Mouse (Mus musculus) ES-E14 (cell line): Measurements from ENCODE around the gene Psmb1. TPM values are rescaled to one million over a fixed set of nuclear protein-coding genes. Genes with fewer than 3 reads are reported as not detected.

Experiments used
- DNase-seq: peaks from one replicate; pipeline ENCODE4 v3.0.0-alpha.2; 2013; ENCODE audit warnings: low read depth, low spot score
- H3K27ac ChIP-seq: 2 replicates; pipeline ENCODE4 v1.5.1; 2012; ENCODE audit warnings: low read depth, mild to moderate bottlenecking, low read length, moderate library complexity, mixed read lengths; ENCODE audit not compliant: poor library complexity, insufficient read depth, severe bottlenecking
- H3K36me3 ChIP-seq: 2 replicates; pipeline ENCODE4 v1.6.1; 2012; ENCODE audit warnings: mild to moderate bottlenecking, low read length, moderate library complexity, mixed read lengths; ENCODE audit not compliant: control insufficient read depth, poor library complexity, insufficient read depth, severe bottlenecking
- H3K4me1 ChIP-seq, 2 experiments: fragments of 150-350 bp in 1 of 2; sonication (generic) in 1 of 2; 2 replicates each; pipeline ENCODE4 v1.6.1; 2012; ENCODE audit warnings: low read length in 2 of 2, mild to moderate bottlenecking in 1 of 2, mixed read lengths in 1 of 2; ENCODE audit not compliant: control insufficient read depth in 2 of 2, insufficient read depth in 2 of 2, poor library complexity in 1 of 2
- H3K4me3 ChIP-seq, 2 experiments: fragments of 150-350 bp in 1 of 2; sonication (generic) in 1 of 2; 2 replicates each; pipeline ENCODE4 v1.5.1; 2012; ENCODE audit warnings: low read length in 2 of 2, low read depth in 1 of 2, mild to moderate bottlenecking in 1 of 2, mixed read lengths in 1 of 2; ENCODE audit not compliant: insufficient read depth in 1 of 2, poor library complexity in 1 of 2, severe bottlenecking in 1 of 2
- H3K9ac ChIP-seq: 2 replicates; pipeline ENCODE4 v1.6.1; 2012; ENCODE audit warnings: low read depth, mild to moderate bottlenecking, low read length, mixed read lengths; ENCODE audit not compliant: poor library complexity, insufficient read depth, severe bottlenecking
- H3K9me3 ChIP-seq: fragments of 150-350 bp; sonication (generic); 2 replicates; pipeline ENCODE4 v1.6.1; 2012; ENCODE audit warnings: low read depth, mild to moderate bottlenecking, low read length; ENCODE audit not compliant: control insufficient read depth, insufficient read depth
- CHD2 ChIP-seq: IDR thresholded peaks from 2 replicates; pipeline ENCODE4 v1.6.1; 2014; ENCODE audit warnings: mild to moderate bottlenecking, low read depth, low read length, inconsistent platforms
- HCFC1 ChIP-seq: IDR thresholded peaks from 2 replicates; pipeline ENCODE4 v1.6.1; 2012; ENCODE audit warnings: low read length, inconsistent platforms, borderline replicate concordance; ENCODE audit not compliant: insufficient read depth
- MAFK ChIP-seq: IDR thresholded peaks from 2 replicates; pipeline ENCODE4 v1.6.1; 2014; ENCODE audit warnings: mild to moderate bottlenecking, low read depth, low read length, inconsistent platforms; ENCODE audit not compliant: insufficient read depth
- ZC3H11A ChIP-seq: IDR thresholded peaks from 2 replicates; pipeline ENCODE4 v1.6.1; 2012; ENCODE audit warnings: low read depth, mild to moderate bottlenecking, inconsistent platforms, low read length, borderline replicate concordance
- ZNF384 ChIP-seq: IDR thresholded peaks from 2 replicates; pipeline ENCODE4 v1.6.1; 2012; ENCODE audit warnings: low read depth, low read length, inconsistent platforms
- in situ Hi-C, 2 experiments: fragments of 600-800 bp; cut with MboI; formaldehyde crosslinking; loops; one replicate each; pipeline ENCODE4 v1.15.1; 2025; ENCODE audit warnings: low sequenced_read_pairs in 2 of 2, inconsistent platforms in 1 of 2; ENCODE audit not compliant: unreplicated experiment in 2 of 2
- total RNA-seq: library from RNA; depleted of rRNA; stranded (reverse); fragments of 300-350 nt; gene quantifications from 2 replicates; pipeline ENCODE4 v1.2.3, GENCODE M21; 2012

Psmb1 gene
- total RNA-seq, 1 experiment: 189 TPM

DNA sequence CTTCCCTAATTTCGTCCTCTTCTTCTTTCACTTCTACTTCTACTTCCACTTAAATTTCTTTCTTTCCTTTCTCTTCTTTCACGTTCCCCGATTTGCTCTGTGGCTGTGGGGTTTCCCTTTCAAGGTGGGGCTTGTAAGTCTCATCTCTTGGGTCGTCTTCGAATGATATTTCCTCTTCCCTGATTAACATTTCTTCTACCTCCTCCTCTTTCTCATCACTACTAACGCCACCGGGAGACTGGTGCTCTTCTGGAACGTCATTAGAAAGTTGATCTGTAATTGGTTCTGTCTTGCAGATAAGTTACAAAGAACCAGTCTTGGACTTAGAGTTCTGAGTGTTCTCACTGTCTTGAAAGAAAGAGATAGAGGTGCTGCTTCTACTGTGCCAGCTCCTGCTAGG, 36.4 kb upstream of the Psmb1 start:
- peaks cover 0 to 3% of the 10 kb centered on the region in 2 experiments; a peak in 1 of 4 replicates for H3K4me1 ChIP-seq
- no peaks in the 10 kb centered on the region for H3K36me3 ChIP-seq
- in situ Hi-C loops: no loop called here
- TF ChIP-seq ZC3H11A (no peak), CHD2 (no peak), HCFC1 (no peak), MAFK (no peak), ZNF384 (no peak)
- H3K9ac ChIP-seq: no peak overlapping the region
- no peak for DNase-seq
- no peak overlapping the region for H3K27ac ChIP-seq
- no peaks in the 10 kb centered on the region for H3K9me3 ChIP-seq
- H3K4me3 ChIP-seq: peak overlapping the region; percentile 57 to 66; a peak in 2 of 4 replicates

DNA sequence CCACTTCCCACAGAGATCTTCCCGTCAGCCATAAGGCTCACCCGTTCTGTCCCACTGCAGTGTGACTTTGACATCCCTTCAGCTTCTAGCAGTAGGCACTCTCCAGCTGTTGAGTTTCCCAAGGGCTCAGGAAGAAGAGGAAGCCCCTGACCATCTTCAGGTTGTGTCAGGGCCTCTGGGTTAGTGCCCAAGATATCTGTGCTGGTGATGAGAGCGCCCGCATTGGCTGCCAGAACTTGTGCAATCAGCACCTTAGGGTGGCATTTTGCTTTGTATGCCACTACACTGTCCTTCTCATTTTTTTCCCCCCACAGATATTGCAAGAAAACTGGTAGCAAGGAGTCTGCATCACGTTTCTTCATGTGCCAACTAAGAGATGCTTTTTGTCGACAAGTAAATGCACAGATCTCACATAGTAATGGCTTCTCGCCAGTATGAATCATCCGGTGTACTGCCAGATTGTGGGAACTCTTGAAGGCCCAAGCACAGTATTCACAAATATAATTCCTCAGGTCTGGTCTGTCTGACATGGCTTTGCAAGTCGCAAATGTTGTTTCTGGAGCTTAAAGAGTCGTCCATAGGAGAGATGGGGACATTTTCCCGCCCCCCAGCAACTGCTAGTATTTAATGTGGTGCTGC, 35.7 kb upstream of the Psmb1 start:
- Histone ChIP-seq H3K36me3 (no peaks in the 10 kb centered on the region), H3K4me1 (peaks cover 0 to 3% of the 10 kb centered on the region in 2 experiments; a peak in 1 of 4 replicates), H3K9me3 (no peaks in the 10 kb centered on the region), H3K9ac (no peak overlapping the region), H3K4me3 (no peak overlapping the region), H3K27ac (no peak overlapping the region)
- TF ChIP-seq ZNF384 (no peak), HCFC1 (no peak), CHD2 (no peak), MAFK (no peak), ZC3H11A (no peak)
- in situ Hi-C loops: no loop called here
- no peak for DNase-seq

DNA sequence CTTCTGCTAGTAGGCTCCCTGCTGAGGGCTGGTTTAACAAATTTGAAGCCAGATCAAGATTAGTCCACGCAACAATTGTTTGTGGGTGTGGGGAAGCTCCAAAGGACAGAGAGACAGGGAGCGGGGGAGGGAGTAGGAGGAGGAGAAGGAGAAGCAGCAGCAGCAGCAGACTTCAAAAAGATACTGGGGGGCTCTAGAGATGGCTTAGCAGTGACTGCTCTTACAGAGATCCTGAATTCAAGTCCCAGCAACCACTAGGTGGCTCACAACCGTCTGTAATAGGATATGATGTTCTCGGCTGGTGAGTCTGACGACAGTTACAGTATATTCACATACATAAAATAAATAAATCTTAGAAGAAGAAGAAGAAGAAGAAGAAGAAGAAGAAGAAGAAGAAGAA, 30.6 kb upstream of the Psmb1 start:
- no peak for TF ChIP-seq CHD2
- TF ChIP-seq ZNF384: no peak
- TF ChIP-seq HCFC1: no peak
- no peak for TF ChIP-seq ZC3H11A
- TF ChIP-seq MAFK: no peak
- no peak overlapping the region for H3K4me3 ChIP-seq
- 0 out of 4 replicates have a peak, but pooled peaks cover 0 to 3% of the 10 kb centered on the region in 2 experiments for H3K4me1 ChIP-seq
- peaks cover 2% of the 10 kb centered on the region; the same call in 1 of the 2 replicates for H3K36me3 ChIP-seq
- no peak overlapping the region for H3K27ac ChIP-seq
- DNase-seq: peak; percentile 35
- in situ Hi-C loops: no loop called here
- H3K9me3 ChIP-seq: no peaks in the 10 kb centered on the region
- no peak overlapping the region for H3K9ac ChIP-seq

DNA sequence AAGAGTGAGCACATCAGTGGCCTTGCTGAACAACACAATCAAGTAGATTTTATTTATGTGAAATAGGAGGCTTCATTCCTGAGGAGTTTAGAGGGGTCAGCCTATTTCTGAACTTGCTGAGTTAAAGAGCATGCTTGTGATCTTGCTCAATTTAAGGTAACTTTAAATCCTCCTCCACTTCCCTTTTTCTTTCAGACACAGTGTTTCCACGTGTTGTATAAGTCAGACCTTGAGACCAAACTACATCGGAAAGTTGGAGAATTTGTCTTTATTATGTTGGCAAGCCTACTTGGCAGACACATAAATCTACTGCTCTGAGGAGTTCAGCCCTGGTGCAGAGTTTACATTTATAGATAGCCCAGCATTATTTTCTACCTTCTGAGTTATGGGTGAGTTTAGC, 29.3 kb upstream of the Psmb1 start:
- in situ Hi-C loops: no loop called here

GRCm38 (mm10) chr17:15527811-15528136, 28.2 kb upstream of the Psmb1 start:
- in situ Hi-C loops: no loop called here
- Histone ChIP-seq H3K36me3 (peaks cover 6% of the 10 kb centered on the region), H3K9me3 (no peaks in the 10 kb centered on the region), H3K9ac (no peak overlapping the region), H3K4me3 (peak overlapping the region in 1 of 2 experiments; percentile 69; a peak in 3 of 4 replicates), H3K4me1 (0 out of 4 replicates have a peak, but pooled peaks cover 0 to 3% of the 10 kb centered on the region in 2 experiments), H3K27ac (no peak overlapping the region)
- no peak for TF ChIP-seq CHD2
- TF ChIP-seq HCFC1: no peak
- TF ChIP-seq ZC3H11A: no peak
- TF ChIP-seq MAFK: no peak
- DNase-seq: no peak

More for the DNA sequence above, 29.3 kb upstream of the Psmb1 start:
- no peak for TF ChIP-seq ZC3H11A
- TF ChIP-seq CHD2: no peak
- TF ChIP-seq HCFC1: no peak
- no peak for TF ChIP-seq ZNF384
- TF ChIP-seq MAFK: no peak
- no peak for DNase-seq
- Histone ChIP-seq H3K9ac (no peak overlapping the region), H3K4me3 (no peak overlapping the region), H3K27ac (no peak overlapping the region), H3K9me3 (no peaks in the 10 kb centered on the region), H3K4me1 (0 out of 4 replicates have a peak, but pooled peaks cover 0 to 3% of the 10 kb centered on the region in 2 experiments), H3K36me3 (peaks cover 5% of the 10 kb centered on the region)
